Mouse (Mus musculus) fat pad, adult 2 months (tissue): ENCODE results near the gene Kat6b.

Experiments
- DNase-seq: peaks from one replicate; pipeline ENCODE4 v3.0.0-alpha.2; 2011; ENCODE audit warnings: low read depth, low spot score; ENCODE audit errors: extremely low read depth

Gene Kat6b

DNA sequence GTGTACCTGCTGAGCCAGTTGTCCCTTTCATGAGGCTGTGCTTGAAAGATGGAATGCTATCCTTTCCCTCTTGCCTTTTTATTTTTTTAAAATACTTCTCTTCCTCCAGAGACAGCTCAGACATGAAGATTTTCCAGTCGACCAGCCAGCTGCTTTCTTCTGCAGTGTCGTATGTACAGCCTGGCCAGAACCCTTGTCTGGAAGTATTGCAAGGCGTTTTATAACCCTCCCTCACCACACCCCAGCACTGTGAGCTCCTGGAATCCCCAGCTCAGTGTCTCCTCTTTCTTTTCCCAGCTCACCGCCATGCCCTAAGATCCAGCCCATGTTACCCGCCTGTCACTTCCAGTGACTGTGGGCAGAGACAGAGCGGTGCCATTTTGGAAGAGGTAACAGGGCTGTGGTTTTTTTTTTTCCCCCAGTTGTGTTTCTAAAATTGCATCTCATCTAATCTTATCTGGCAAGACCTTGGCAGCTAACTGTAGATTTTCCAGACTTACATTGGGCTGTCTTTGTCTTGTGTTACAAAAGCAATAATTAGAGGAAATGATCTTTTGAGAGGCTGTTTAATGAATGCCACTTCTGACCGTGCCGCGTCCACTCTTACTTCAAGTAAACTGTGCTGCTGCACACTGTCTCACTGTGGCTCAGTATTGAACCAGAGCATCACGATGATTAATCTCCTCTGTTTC is 77.4 kb downstream of the Kat6b start:
- DNase-seq = no peak

DNA sequence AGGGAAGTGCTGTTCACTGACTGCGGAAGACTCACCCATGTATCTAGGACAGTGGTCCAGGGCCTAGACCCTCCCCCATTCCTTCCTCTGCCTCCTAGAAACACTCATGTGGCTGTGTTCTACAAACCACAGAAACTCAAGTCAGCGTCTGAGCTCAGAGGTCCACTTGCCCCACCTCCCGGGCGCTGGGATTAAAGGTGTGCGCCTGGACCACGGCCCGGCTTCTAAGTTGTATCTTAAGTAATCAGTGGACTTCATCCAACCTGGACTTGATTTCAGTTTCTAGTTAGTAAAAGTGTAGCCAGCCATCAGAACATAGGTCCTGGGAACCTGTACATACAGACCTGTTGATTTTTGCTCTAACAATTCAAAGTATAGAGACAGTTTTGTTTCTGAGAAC is 78.2 kb downstream of the Kat6b start:
- peak; percentile 64 for DNase-seq

DNA sequence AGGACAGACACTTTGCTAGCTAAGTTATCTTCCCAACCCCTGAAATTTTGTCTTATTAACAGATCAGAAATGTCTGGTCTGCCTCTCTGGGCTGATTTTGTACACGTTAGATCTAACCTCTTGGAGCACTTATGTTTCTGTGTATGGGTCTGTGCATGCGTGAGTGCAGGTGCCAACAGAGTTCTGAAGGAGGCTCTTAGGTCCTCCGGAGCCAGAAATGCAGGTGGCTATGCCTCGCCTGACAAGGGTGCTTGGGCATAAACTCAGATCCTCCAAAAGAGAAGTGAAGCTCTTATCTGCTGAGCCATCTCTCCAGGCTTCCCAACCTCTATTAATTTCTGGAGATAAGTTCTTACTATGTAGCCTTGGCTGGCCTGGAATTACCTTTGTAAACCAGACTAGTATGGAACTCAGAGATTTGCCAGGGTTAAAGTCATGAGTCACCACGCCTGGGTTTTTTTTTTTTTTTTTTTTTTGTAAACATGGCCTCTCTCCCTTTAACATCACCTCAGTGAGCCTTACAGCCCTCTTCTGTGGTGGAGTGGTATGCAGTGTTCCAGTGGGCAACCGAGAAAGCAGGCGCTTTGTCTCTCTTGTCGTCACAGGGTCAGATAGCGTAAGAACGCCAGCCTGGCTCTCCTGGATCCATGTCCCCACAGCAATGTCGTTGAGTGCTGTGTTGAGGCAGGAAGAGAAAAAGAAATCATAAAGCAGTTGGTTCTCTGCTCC is 79.4 kb downstream of the Kat6b start:
- DNase-seq = no peak

DNA sequence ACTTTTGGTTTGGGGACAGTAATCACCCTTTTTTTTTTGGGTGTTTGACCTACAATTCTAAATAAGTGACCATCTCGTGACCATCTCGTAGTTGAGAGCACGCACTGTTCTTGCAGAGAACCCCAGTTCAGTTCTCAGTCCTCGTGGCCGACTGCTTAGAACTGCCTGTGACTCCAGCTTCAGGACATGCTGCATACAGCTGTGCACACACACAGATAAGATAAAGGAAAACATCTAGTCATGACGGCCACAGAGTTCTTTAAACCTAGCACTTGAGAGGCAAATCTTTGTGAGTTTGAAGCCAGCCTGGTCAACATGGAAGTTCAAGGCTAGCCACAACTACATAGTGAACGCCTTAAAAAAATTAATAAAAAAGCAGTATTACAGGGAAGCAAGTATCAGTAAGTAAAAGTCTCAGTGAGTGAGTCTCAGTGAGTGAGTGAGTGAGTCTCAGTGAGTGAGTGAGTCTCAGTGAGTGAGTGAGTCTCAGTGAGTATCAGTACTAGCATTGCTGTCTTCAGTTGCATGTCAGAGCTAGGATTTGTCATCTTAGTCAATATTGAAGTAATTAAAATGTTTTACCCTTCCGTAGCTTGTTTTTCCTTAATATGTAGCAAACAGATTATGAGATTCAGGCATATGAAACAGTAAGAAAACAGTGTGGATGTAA is 80.3 kb downstream of the Kat6b start:
- DNase-seq = no peak

DNA sequence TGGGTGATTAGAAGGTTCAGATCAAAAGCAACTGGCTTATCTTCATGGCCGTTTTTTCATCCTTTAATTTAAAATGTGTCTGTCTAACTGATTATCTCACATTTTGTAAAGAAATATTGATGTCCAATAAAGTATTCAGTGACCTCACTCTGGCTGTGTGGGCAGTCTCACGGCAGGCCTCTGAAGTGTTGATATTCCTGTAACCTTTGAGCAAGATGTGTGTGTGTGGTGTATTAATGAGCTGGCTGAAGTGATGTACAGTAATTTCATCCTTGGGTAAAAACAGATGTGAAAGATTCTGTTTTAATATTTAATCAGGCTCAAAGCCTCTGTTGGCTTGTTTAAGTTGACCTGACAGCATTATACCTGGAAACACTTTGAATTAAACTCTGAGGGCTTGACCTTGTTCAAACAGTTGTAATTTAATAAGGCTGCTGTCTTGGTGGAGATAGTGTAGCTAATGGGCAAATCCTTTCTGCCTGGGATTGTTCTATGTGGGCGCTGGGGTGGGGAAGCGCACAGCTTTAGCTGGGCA is 82.4 kb downstream of the Kat6b start:
- no peak for DNase-seq

DNA sequence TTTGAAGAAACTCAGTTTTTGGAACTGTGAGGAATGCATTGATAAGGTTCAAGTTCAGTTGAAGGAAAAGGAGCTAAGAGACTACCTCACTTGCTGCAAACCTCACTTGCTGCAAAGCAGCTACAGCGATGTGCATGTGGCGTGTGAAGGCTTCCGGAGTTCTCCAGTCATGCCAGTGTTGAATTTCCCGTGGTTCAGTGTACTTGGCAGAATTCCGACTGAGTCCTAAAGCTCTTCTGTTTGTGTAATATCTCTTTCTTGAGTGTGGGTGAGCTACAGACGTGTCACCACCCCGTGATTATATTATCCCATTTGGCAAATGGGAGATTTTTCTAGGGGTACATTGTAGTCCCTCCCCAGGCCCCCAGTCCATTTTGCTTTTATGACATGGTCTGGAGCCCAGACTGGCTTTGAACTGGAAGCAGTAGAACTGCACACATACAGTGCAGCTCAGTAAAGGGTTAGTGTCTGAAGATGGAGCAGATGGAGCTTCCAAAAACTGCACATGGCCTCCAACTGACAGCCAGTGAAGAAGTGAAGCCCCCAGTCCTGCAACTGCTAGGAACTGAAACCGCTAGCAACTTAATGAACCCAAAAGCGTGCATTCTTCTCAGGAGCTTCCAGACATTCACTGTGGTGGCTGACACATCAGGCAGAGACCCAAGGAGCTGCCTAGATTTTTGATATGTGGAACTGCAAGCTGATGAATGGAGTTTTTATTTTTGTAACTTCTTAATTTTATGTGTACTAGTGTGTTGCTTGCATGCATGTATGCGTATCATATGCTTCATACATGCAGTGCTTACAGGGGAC is 84.5 kb downstream of the Kat6b start:
- DNase-seq = no peak

DNA sequence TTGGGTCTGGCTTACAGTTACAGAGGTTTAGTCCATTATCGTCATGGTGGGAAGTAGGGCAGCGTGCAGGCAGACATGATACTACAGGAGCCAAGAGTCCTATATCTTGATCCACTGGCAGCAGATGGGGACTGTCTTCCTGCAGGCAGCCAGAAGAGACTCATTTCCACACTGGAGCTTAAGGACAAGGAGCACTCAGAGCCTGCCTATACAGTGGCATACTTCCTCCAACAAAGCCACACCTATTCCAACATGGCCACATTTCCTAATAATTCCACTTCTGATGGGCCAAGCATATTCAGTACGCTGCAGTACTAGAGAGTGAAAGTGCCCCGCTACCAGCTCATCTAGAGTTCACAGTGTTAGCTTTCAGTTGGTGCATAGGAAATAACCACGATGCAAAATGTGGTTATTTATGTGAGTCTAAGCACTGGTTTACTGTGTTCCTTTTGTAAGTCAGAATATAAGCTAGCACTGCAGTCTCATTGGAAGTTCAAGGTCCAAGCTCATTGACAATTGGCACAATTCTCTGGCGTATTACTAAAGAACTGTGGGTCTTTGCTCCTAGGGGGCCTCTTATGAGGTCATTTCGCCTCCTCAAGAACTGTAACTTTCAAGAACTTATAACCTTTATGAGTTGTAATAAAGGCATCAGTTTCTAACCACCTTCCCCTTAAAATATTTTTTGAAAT is 86.2 kb downstream of the Kat6b start:
- DNase-seq = no peak

DNA sequence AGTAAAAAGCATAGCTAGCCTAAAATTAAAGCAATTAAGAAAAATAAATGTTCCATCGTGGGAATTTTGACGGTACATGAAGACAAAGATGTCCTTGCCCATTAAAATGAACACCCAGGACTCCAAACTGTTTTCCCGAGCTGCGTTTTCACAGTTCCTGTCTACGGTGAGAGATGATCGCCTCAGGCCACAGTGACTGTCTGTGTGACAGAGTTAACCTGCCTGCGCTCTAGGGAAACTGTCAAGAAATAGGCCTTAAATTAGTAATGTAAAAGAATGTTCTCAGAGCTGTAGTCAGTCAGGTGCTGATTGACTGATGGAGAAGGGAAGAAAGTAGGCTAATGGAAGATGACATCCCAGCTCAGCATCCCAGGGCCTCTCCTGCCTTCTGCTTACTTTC is 87.6 kb downstream of the Kat6b start:
- no peak for DNase-seq

DNA sequence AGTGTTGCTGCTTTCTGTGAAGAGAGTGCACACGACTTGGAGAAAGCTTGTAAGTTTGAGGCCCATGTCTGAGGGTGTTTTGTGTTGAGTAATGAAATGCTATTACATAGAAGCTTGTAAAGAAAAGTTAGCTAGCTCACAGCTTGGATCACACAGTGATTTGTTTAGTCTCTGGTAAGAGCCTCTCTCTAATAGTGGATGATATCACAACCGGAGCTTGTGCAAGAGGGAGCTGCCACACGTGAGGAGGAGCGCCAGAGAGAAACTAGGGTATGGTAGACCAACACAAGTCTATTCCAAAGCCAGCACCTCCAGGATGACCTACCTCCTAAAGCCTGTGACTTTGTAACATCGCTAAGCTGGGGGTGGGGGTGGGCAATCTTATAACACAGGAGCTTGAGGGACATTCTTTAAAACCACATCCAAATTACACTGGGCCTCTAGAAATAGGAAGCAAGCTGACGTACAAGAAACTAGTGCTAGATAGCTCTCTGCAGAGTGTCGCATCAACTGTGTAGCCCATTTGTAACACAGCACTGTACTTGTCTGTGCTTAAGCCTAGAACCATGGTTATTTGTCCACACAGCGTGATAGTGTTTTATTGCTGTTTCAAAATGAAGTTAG is 93.6 kb downstream of the Kat6b start:
- no peak for DNase-seq

DNA sequence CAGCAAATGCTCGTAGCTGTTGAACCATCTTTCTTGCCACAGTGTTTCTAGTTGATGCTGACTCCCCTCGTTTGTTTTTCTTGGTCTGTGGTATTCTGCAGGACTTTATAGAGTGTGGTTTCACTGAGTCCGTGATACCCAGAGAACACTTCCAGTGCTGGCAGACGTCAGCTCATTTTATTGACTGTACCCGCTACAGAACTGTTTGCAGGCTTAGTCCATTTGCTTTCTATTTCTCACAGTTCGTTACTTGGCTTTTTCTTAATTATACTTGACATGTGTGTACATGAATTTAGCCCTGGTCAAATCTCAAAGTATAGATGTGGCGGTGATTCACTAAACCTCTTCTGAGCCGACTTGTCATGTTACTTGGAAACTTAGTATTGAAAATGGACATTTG is 95.6 kb downstream of the Kat6b start:
- no peak for DNase-seq

DNA sequence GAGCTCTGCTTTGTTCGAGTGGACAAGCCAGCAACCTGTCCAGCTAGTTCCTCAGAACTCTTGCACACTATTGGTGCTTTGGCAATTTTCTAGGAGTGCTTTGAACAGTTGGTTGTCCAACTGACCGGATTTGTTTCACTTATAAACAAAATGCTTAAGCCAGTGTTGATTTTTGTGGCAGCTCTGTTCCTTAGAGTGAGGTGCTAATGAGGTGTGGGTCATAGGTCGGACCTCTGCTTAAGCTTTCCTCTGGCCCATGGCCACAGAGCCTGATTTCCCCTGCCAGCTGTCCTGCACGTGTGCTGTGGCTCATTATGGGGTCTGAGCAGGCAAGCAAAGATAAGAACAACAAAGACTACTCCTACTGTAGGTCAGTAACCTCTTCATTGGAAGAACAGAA is 100.0 kb downstream of the Kat6b start:
- DNase-seq = no peak

DNA sequence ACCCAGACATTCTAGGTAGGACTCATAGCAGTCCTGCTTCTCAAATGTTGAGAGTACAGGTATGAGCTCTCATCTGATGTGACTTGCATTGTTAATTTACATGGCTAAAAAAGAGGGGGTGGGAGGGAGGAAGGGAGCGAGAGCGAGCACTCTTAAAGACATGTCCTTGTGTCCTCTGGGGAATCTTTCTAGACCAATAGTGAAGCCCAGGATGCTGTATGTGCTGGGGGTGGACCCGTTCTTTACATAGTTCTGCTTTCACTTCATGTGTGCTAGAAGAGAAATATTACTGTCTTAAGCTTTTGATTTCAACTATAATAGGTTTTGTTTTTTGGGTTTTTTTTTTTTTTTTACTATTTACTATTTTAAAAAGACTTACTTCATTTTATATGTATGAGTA is 101.1 kb downstream of the Kat6b start:
- DNase-seq = no peak

DNA sequence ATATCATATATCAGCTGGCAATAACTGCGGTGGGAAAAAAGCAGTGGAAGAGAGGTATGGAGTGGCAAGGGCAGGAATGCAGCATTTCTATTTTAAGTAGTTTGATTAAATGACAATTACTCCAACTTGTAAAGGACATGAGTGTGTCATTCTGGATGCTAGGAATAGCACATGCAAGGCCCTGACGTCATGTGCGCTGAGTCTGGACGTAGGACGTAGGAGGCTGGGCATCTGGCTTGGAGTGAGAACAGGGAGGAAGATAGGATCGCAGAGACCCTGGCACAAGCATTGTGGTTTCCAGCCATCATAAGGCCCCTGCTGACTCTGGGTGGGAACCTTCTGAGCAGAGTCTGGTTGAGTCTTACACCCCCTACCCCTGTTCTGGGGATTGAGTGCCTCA is 101.8 kb downstream of the Kat6b start:
- no peak for DNase-seq

DNA sequence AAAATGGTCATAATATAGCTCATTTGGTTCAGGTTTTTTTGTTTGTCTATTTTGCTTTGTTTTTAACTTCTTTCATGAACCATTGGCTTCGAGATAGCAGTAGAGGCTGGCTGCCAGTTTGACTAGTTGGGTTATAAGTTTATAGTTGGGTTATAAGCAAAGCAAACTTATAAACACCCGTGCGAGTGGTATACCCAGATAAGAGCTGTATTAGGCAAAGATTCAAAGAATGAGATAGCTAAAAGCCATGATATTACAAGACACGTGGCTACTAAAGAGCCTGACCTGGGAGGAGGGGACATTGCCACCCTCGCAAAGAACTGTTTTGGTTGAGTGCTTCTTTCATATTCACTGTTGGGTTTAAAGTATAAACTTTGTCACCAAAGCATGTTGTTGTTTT is 102.6 kb downstream of the Kat6b start:
- no peak for DNase-seq

DNA sequence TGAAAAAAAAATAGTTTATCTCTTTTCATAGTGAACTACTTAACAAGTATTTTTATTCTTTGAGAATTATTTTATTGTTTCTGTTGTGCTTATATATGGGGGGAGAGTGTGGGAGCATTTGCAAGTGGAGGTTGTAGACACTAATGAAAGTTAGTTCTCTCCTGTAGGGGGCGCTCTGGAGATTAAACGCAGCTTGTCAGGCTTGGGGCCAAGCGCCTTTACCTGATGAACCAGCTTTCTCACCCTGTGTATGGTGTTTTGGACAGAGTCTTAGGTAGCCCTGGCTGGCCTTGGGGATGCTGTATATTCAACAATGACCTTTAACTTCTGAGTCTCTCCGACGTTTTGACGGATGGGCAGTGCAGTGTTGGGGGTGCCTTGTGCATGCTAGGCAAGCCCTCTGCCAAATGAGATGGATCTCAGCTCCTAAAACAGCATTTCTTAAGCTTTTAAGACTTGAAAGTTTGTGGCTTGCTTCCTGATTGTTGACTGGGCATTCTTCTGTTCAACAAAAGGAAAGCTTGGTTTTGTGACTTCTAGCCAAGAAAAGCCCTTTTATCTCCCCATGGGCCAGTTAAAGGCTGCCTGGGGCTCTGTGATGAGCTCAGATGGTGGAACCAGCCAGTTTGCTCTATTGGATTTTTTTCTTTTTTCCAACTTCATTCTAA is 103.4 kb downstream of the Kat6b start:
- no peak for DNase-seq

DNA sequence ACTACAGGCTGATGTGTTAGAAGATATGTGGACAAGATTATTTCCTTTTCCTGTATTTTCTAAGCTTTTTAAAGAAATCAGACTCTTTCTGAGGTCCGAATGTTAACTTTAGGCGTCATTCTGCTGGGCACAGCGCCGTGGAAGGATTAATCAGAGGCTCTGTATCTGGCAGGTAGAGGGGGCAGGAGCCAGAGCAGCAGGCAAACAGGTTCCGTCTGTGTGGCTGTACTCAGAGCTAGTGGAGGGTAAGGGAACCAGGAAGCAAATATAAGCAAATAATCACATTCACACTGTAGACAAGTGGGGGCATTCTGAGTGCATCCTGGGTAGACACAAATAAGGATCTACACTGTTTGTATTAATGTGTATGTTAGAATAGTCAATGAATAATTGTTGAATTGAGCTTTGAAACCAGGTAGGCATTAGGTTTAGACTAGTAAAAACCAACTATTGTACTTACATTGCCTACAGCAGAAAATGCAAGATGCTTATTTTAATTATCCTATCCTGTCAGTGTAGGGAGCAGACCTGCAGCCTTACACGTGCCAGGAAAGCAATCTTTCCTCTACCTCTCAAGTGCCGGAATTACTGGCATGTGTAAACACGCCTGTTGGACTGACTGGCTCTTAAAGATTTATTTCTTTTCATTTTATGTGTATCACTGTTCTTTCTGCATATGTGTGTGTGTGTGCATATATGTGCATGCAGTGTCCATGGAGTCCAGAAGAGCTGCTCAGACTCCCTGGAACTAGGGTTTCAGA is 104.4 kb downstream of the Kat6b start:
- no peak for DNase-seq

DNA sequence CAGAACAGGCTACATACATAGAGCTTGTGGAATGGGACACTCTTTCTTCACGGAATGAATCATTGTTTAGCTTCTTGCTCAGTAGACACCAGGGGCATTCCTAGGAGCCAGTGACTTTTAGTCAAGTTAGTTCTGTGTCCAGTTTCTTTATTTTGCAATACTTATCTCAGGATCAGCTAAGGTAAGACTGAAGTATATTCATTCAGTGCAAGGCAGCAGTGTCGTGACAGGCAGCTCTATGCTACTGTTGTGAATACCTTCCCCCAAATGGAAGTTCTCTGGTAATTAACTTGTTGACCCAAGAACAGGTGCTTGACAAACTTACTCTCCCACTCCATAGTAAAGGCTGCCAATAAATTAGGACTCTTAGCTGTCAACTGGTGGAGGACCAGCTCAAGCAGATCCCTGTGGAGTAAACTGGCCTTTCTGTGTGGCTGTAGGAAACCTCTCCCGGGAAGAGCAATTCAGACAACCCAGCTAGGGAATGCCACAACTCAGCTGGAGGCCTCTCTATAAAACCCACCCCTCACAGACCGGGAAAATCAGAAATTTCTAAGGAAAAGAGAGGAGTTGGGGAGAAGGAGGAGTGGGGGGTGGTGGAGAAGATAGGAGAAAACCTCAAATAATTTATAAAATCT is 105.4 kb downstream of the Kat6b start:
- DNase-seq = peak; percentile 97

DNA sequence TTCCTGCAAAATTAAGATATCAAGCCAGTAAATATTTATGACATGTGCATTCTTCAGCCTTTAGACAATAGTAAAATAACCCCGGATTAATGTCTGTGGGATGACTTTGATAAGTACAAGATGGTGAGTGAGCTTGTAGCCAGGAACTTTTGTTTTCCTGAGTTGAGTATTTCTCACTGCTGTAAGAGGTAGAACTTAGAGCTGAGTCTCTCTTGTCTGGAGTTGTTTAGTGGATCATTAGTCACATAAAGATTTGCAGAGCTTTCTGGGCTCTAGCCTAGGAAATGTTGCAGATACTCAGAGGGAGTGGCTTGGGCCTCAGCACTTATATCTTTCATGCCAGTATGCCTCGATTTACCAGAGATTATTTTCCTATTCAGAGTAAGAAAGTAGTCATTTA is 106.7 kb downstream of the Kat6b start:
- DNase-seq = no peak
